Mouse (Mus musculus): ENCODE data around the gene Ssc4d.

The Ssc4d gene

DNA sequence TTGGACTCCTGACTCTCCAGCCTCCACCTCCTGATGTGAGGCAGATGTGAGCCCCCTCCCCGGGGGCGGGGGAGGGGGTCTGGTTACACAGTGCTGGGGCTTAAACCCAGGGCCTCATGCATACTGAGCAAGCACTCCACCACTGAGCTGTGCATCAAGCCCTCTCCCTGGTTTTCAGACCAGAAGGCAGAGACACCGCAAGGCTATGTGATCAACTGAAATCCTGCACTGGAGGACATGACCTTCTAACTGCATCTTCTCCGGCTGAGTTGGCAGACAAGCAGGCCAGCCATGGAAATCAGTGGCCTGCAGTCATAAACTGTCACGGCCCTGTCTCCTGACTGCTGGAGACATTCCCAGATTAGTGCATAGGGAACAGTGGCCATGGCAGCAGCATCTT, 33.7 kb downstream of the Ssc4d start:
- DNase-seq (ENCODE audit: low spot score), result peak; percentile 37

DNA sequence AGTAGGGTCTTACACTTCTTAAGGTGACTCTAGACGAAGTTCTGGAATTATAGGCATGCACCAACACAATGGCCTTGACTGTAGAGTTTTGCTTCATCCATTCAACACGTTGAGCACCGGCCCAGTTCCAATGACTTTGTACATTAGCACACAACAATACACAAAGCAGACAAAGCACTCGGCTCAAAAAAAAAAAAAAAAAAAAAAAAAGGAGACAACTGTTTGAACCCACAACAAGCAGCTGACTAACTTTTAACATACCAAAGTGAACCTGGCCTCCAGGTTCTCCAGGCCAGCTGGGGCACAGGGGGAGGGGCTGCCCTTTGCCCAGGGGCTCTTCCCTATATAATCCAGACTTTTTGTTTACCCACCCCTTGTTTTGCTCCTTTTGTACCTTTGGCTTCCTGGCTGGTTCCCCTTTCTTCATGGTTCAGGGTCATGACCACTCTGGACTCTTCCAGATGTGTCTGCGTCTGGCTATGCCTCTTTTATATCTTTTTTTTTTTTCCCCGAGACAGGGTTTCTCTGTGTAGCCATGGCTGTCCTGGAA, 38.6 kb downstream of the Ssc4d start:
- no peak for DNase-seq (ENCODE audit: low spot score)

DNA sequence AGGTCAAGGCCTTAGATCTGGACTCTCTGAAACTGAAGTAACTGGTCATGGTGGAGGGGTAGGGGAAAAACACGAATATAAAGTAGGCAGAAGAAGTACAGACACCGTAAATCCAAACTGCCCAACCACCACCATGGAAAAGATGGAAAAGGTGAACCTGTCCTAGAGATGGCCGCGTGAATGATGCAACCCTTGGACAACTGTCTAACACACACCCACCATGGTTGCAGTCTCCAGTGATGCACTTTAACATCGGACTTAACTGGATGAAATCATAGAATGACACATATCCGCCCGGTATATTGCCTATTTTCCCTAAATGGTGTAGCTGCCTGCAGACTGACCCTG, 39.2 kb downstream of the Ssc4d start:
- no peak for DNase-seq (ENCODE audit: low spot score)

DNA sequence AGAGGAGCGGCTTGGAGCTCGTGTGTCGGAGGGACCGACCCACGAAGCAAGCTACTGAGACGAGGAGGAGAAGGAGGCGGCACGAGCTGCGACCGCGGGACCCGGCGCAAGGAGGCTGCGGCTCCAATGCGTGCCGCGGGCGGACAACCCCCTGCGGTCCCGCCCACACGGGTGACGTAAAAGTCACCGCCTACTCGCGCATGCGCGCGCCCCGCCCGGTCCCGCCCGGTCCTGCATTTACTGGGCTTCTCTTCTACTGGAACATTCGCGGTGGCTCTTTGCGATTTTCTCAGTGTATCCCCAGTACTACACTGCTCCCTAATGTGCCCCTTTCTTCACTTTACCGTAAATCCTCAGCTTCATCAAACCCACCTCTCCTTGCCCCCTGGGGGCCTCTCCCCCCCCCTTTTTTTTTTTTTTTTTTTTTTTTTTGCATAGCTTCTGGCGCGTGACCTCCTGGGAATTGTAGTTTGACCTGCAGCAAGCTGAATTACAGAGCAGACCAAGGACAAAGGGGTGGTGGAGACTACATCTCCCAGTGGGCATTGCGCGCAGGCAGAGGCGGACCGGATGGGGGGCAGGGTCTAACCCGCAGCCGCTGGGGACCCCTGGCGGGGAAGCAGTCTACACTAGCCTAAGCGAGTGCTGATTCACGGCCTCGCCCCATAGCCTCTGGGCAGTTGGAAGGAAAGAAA, 39.7 kb downstream of the Ssc4d start, which contains the start of gene Ywhag:
TSS of gene Ywhag (minus strand) at position 136 of the 695 bp plus-strand sequence.
- DNase-seq (ENCODE audit: low spot score), result peak; percentile 98

DNA sequence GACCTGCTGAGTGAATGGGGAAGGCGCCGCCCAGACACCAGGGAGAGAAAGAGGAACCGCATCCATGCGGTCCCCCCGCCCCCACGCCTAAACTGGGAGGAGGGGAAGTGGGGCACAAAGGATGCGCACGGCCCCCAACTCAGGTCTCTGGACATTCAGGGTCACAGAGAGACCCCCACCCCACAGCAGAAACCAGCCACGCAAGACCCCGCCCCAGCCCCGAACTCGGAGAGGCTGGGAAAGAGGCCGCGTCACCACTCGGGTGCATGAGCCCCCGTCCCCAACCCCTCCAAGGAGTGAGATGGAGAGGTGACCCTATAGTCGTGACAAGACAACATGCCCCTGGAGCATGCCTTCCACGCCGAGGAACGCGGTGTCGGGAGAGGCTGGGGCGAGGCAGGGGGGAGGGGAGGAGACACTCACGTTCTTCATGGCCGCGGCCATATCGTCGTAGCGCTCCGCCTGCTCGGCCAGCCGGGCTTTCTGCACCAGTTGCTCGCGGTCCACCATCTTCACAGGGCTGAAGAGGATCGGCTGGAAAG, 40.4 kb downstream of the Ssc4d start:
- DNase-seq (ENCODE audit: low spot score), result peak; percentile 83

DNA sequence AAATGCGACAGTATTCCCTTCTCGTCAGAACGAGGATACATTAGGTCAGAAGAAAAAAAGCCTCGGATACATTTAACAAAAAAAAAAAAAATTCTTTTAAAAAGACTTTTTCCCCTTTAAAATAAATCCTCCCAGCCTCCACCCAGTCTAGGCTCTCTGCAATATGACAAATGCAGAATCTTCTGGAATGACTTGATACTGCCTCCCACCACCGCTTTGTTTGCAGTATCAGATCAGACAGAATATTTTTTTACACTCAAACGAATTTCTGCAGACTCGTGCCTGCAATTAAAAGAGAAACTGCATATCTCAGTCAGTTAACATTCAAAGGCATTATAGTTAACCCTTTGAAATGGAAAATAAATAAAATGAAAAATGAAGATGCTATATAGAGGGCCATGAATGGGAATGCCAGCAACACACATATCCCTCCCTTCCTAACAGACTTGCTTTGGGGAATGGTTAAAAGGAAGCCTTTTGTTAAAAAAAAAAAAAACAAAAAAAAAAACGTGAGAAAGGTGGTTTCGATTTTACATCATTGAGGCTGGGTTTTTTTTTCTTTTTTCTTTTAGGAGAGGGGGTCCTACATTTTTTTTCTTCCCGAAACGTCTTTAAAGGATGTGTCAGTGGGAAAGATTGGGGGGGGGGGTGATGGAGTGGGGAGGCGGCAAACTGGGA, 41.0 kb downstream of the Ssc4d start:
- peak; percentile 16 for DNase-seq (ENCODE audit: low spot score)

DNA sequence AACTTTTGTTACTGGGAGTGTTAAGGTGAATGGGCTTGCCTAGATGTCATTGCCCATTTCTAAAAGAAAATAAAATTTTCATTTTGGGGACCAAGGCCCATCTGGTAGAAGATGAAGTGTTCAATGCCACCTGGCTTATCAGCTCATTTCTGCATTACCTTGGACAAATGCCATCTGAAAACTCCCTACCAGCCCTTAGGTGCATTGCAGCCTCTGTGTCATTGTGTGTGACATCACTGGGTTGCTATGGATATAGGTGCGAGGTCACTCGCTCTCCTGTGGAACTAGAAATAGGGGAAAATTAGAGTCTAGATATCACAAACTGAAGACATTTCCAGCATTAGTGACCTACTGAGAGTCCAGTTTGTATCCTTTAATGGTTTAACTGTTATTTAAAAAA, 42.0 kb downstream of the Ssc4d start:
- peak; percentile 16 for DNase-seq (ENCODE audit: low spot score)

DNA sequence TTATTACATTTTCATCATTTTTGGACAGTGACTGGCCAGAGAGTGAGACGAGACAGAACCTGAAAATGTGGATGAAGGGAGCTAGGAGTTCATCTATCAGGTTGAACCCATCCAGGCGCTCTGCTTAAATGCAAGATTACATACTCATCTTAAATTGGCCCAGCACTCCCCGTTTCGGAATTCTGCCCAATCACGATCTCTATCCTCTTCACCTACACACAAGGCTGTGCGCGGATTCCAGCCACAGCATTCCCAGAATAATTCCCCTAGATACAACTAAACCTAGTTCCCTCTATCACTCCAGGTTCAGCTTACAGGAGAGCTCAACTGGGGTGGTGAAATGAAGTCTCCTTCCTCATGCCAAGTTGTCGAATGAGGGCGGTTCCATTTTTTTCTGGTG, 42.8 kb downstream of the Ssc4d start:
- DNase-seq (ENCODE audit: low spot score), result no peak

DNA sequence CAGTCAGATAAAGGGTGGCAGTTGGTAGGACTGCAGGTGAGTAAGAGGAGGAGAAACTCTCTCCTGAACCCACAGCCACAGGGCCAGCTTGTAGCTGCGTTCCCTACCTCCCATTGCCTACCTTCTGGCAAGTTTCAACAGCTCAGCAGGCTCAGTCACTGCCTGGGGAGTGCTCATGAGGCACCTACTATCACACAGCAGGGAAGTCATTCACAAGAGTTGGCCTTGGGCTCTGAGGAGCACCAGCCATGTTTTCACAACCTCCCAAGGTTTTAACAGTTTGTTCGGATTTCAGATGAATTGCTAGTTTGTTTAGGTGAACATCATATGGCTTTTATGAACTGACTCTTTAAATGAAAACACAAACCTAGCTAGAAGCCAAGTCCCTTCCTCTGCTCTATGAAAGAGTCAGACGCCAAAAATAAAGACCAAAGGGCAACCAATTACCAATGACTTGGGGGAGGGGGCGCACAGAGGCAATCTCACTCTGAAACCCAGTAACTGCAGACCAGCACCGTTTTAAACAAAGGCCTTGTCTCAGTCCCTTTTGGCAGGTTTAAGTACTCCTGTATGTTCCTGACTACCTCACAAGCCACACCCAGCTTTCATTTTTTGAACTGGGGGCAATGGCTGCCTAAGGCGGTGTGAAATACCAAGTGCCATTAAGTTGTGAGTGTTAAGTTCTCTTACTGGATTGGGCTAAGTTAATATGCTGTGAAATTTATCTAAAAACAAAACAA, 44.5 kb downstream of the Ssc4d start:
- no peak for DNase-seq (ENCODE audit: low spot score)

DNA sequence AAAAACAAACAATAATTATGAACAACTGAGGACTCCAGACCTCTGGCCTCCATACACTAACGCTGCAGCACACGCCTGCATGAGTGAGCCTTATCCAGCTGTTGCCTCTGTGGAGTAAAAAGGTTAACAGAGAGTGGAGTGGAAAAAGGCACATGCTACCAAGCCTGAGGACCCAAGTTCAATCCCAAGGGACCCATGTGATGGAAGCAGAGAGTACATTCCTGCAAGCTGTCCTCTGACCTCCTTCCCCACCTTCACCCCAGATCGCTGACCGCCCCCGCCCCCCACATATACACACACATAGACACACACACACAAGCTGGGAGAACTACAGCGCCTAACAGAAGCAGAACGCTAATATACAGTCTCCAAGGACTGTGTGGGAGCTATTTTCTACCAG, 50.4 kb downstream of the Ssc4d start:
- no peak for DNase-seq (ENCODE audit: low spot score)

DNA sequence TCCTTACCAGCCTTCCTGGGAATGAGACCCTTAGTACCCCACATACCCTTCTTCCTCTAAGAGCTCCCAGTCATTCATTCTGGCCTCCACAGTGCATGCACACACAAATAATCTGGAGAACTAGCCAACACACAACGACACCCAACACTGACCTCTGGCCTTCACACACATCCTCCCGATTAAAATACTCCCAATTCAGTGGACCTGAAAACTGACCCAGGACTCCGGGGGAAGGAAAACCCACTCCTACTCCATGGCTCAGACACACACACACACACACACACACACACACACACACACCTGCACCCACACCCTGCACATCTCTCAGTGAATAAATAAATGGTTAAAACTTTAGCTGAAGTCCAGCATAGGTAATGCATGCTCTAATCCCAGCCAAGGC, 54.4 kb downstream of the Ssc4d start:
- DNase-seq (ENCODE audit: low spot score), result no peak

DNA sequence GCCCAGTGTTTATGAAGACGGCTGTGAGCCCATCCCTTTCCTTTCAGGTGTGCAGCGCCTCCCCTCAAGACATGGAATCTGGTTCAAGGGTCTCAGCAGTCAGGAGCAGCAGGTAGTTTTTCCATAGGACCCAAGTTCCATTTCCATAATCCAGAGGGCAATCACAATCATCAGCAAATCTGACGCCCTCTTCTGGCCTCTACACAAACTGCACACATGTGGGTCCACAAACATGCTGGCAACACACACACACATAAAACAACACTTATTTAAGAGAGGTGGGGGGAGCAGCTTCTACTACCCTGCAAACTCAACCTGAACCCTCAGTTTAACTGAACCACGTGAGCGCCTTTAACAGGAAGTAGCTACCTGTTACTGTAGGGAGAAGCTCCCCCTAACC, 55.7 kb downstream of the Ssc4d start:
- DNase-seq (ENCODE audit: low spot score), result no peak

DNA sequence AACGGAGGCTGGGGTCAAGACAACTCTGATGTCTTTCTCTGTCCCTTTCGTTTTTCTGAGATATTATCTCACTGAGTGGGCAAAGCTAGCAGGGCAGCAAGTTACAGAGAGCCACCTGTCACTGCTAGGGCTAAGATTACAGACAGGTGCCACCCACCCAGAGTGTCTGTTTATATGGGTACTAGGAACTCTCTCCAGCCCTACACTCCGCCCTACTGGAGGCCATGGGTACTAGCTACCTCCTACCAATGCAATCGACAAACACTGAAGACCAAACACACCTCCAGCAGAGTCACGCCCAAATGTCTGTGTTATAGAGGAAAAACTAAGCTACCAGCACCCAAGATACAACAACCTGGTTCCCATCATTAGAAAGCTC, 56.3 kb downstream of the Ssc4d start:
- DNase-seq (ENCODE audit: low spot score), result no peak

DNA sequence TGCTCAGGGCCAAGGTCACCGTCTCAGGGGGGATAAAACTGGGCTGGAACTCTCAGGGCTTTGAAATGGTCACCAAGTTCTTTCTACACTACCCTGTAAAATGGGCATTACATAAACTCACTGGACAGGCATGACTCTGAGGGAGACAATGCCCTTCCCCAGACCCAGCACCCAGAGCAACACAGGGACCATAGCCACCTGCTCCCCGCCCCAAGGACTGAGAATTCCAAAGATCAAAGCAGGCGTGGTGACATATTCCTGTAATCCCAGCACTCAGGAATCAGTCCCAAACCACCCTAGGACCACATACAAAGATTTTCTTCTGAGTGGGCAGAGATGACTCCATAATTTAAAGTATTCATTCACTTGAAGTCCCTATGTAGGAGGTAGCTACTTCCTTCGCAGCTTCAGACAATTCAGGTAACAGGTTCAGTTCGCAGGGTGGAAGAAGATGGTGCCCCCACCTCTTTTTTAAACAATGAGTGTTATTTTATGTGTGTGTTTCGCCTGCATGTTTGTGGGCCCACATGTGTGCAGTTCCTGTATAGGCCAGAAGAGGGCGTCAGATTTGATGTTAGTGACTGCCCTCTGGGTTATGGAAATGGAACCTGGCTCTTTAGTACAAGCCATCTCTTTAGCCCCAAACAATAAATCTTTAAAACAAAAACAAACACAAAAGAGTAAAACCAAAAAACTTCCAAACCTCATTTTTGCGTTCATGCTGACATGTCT, 56.8 kb downstream of the Ssc4d start:
- DNase-seq (ENCODE audit: low spot score), result no peak

DNA sequence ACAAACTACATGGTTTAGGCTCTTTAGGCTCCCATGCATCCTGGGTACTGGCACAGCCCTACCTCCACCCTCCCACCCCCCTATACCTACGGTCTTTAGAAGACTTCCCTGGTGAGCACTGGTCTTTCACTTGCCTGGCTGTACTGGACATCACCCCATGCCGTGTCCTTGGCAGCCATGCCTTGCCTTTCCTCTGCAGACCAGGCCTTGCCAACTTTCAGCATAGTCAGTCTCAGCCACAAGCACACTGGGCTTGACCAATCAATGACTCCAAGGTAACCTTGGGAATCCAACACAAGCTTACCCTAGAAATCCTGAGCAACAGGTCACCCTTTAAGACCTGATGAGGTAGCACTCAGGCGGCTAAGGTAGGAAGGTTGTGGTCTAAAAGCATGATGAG, 57.7 kb downstream of the Ssc4d start:
- no peak for DNase-seq (ENCODE audit: low spot score)

DNA sequence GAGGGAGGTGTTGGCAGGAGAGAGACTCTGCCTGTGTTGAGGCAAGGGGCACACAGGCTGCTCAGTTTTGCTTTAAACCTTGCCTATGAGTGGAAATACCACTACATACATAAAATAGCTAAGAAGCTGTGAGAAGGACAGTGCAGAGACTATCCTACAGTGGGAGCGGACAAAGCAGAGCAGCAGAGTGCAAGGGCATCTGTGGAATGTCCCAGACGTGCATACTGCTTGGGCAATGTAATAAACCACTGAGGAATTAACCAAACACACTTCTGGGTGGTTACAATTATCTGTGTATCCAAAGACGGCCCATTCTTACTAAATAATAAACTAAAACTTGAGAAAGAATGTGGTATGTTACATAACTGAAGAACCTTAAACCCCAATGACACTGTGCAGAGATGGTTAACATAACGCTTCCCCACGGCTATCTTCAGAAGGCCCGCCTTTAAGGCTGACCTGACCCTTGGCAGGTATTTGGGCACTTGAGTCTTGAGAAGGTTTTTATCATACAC, 58.2 kb downstream of the Ssc4d start:
- DNase-seq (ENCODE audit: low spot score), result no peak

DNA sequence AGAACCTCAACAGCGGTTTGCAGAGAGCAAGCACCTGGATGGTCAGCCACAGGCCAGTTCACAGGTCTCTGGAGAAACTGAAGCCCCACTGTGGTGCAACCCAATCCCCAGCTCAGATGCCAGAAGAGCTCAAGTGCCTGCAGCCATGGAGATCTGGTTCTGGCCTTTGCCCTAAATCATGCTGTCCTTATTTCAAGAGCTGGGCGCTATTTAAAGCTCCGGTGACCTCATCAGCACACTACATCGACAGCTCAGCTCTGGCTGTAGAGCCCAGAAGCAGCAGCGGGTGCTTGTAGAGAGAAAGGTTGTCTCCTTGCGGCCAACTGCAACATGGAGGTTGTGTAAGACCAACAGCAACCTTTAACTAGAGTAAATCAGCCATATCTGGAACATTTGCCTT, 60.2 kb downstream of the Ssc4d start:
- no peak for DNase-seq (ENCODE audit: low spot score)

DNA sequence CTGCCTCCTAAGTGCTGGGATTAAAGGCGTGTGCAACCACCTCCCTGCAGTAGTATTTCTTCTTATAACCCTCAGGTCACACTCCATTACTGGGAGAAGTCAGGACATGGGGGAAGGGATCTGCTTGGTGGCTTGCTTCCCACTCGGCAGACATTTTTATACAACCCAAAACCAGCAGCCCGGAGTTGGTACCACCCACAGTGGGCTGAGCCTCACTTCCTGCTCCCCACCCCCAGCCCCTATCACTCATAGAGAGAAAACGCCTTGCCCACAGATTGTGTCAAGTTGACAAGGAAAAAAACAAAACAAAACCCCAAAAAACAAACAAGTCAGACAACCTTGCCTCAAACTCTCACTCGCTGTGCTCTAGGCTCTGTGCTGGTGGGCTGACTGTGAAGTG, 61.1 kb downstream of the Ssc4d start:
- no peak for DNase-seq (ENCODE audit: low spot score)

DNA sequence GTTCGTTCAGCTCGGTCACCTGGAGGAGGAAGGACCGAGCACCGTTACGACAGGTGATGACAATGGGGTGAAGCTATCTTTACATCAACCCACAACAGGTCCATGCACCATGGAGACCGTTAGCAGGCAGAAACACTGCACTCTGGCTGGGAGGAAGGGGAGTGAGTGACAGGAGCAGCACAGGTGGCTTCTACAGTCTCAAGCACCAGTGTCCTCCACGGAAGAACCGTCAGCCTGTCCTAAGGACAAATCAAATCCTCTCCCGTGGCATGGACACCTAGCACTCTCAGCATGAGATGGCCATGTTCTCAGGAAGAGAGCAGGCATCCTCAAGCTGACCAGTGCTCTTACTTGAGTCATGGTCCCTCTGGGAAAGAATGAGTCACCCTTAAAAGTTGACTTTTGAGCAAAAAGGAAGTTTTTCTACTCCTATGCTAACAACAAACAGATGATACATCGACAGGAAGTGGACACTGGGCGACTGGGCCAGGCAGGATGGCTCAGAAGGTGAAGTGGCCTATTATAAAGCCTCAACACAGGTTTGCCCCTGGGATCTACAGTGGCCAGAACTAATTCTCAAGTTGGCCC, 62.6 kb downstream of the Ssc4d start:
- no peak for DNase-seq (ENCODE audit: low spot score)

DNA sequence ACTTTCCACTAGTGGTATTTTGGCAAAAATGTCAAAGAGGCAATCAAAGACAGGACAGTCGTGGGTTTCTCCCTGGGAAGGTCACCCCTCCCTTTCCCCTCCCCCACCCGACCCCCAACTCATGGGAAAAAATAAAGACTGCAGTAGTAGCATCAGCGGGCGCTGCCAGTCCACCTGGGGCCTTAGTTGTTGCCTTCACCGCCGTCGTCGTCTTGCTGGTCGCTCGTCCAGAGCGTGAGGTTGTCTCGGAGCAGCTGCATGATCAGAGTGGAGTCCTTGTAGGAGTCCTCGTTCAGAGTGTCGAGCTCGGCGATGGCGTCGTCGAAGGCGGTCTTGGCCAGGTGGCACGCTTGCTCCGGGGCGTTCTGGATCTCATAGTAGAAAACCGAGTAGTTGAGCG, 63.5 kb downstream of the Ssc4d start:
- no peak for DNase-seq (ENCODE audit: low spot score)
